Mouse (Mus musculus) limb, embryonic 15.5 days (tissue): ENCODE results near the gene Car5a. TPM values are rescaled to one million over a fixed set of nuclear protein-coding genes. Genes with fewer than 3 reads are reported as not detected.

Source experiments
- ATAC-seq: fragments of 200-750 bp; cut with Nextera tagmentation; 2 replicates; pipeline ENCODE4 v1.8.0; 2017; ENCODE audit warnings: low read depth, moderate TSS enrichment; ENCODE audit not compliant: insufficient number of reproducible peaks, low FRiP score, low TSS enrichment
- H3K27ac ChIP-seq: fragments of 300-500 bp; sonication (generic); 2 replicates; pipeline ENCODE4 v1.5.1; 2015; ENCODE audit warnings: moderate library complexity, mild to moderate bottlenecking, inconsistent platforms
- H3K27me3 ChIP-seq: fragments of 300-500 bp; sonication (generic); 2 replicates; pipeline ENCODE4 v1.6.1; 2015; ENCODE audit warnings: inconsistent platforms
- H3K36me3 ChIP-seq: fragments of 300-500 bp; sonication (generic); 2 replicates; pipeline ENCODE4 v1.6.1; 2015; ENCODE audit warnings: inconsistent platforms
- H3K4me1 ChIP-seq: fragments of 300-500 bp; sonication (generic); 2 replicates; pipeline ENCODE4 v1.6.1; 2015; ENCODE audit warnings: inconsistent platforms
- H3K4me2 ChIP-seq: fragments of 300-500 bp; sonication (generic); 2 replicates; pipeline ENCODE4 v1.6.1; 2015; ENCODE audit warnings: mild to moderate bottlenecking, inconsistent platforms
- H3K4me3 ChIP-seq: fragments of 300-500 bp; sonication (generic); 2 replicates; pipeline ENCODE4 v1.5.1; 2015; ENCODE audit warnings: mild to moderate bottlenecking, inconsistent platforms
- H3K9ac ChIP-seq: fragments of 300-500 bp; sonication (generic); 2 replicates; pipeline ENCODE4 v1.6.1; 2015; ENCODE audit warnings: inconsistent platforms
- H3K9me3 ChIP-seq: fragments of 300-500 bp; sonication (generic); 2 replicates; pipeline ENCODE4 v1.6.1; 2016; ENCODE audit warnings: inconsistent platforms
- WGBS: fragments of 180-500 bp; shearing (Covaris S2); methylation state at CpG from one replicate; pipeline ENCODE4 v1.1.7; 2015; 5-methylcytosine and 5-hydroxymethylcytosine counted together
- microRNA-seq: library from miRNA; unstranded; fragments of <30 nt; microRNA quantifications from one replicate; pipeline ENCODE4, GENCODE M21; 2016
- polyA plus RNA-seq: library from polyadenylated mRNA; unstranded; fragments of >200 nt; fragmentation: Nextera tagmentation; extraction: Ambion mirVana; gene quantifications from 2 replicates; pipeline ENCODE4 v1.2.1, GENCODE M21; 2015

Gene Car5a
- polyA plus RNA-seq, 1 experiment from 2014 or later, result not detected

- Histone ChIP-seq H3K4me3 (no peak overlapping the region), H3K9me3 (no peaks in the 10 kb centered on the region), H3K4me2 (no peak overlapping the region), H3K27me3 (no peaks in the 10 kb centered on the region), H3K9ac (no peak overlapping the region), H3K4me1 (peaks cover 21% of the 10 kb centered on the region), H3K27ac (no peak overlapping the region), H3K36me3 (no peaks in the 10 kb centered on the region)
- 91% methylated on average over 7 of the region's 7 CpGs for WGBS
- ATAC-seq, result no peak
Measured at GRCm38 (mm10) chr8:121868896-121869295, 75.8 kb downstream of the Car5a start.

GRCm38 (mm10) chr8:121868196-121868595, 76.5 kb downstream of the Car5a start:
- no peak for ATAC-seq
- no peaks in the 10 kb centered on the region for H3K27me3 ChIP-seq
- no peak overlapping the region for H3K27ac ChIP-seq
- no peaks in the 10 kb centered on the region for H3K9me3 ChIP-seq
- no peak overlapping the region for H3K9ac ChIP-seq
- H3K4me2 ChIP-seq, result no peak overlapping the region
- H3K36me3 ChIP-seq, result no peaks in the 10 kb centered on the region
- WGBS, result 93% methylated on average over 5 of the region's 5 CpGs
- peaks cover 17% of the 10 kb centered on the region for H3K4me1 ChIP-seq
- no peak overlapping the region for H3K4me3 ChIP-seq

Small RNAs within 50 kb of the gene (microRNA-seq; reads per million reads assigned to microRNA genes)
- gene Mir7237, result not detected

Other genes starting within 250 kb of the Car5a start
- gene Jph3, start 215.3 kb downstream of the Car5a start, polyA plus RNA-seq, result 0.36 and 0.49 TPM in 2 replicates
- gene Klhdc4, start 115.3 kb downstream of the Car5a start, polyA plus RNA-seq, result 31.5 and 34.2 TPM in 2 replicates
- gene Slc7a5, start 37.2 kb downstream of the Car5a start, polyA plus RNA-seq, result 24.5 and 27.4 TPM in 2 replicates
- gene Banp, start 4.8 kb upstream of the Car5a start, polyA plus RNA-seq, result 42.3 and 44.8 TPM in 2 replicates